Mouse (Mus musculus): ENCODE measurements around the gene Ylpm1. TPM values are rescaled to one million over a fixed set of nuclear protein-coding genes. Genes with fewer than 3 reads are reported as not detected.

Ylpm1 gene
- 4.9 and 7.7 TPM in 2 replicates for polyA plus RNA-seq (2012; rRNA removed)

DNA sequence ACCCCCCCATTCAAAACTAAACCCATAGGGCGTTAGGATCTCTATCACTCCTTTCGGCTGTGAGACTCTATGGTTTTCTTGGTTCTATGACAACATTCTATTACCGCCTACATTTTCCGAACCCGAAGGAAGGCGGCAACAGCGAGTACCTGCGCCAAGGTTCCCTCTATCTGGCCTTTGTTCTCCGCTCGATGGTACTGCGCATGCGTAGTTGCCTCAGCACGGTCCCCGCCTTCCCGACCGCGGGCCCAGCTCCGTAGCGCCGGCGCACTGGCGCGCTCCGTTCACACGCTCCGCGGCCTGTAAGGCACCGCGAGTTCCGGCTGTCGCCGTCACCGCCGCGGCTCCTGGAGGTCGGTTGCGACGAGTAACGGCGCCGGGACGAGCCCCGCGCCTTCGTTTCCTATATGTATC is at the start of gene Ylpm1:
Gene Ylpm1, plus strand, starts transcription at position 239 of the 414 bp plus-strand sequence.
- under 1% methylated on average over 45 of the region's 45 CpGs for WGBS
- DNase-seq (ENCODE audit: low read depth, low spot score) = peak; percentile 88

GRCm38 (mm10) chr12:84947894-84948583 is 48.1 kb upstream of the Ylpm1 start:
- no peak for DNase-seq (ENCODE audit: low read depth, low spot score)
- WGBS = 71% methylated on average over 2 of the region's 2 CpGs

DNA sequence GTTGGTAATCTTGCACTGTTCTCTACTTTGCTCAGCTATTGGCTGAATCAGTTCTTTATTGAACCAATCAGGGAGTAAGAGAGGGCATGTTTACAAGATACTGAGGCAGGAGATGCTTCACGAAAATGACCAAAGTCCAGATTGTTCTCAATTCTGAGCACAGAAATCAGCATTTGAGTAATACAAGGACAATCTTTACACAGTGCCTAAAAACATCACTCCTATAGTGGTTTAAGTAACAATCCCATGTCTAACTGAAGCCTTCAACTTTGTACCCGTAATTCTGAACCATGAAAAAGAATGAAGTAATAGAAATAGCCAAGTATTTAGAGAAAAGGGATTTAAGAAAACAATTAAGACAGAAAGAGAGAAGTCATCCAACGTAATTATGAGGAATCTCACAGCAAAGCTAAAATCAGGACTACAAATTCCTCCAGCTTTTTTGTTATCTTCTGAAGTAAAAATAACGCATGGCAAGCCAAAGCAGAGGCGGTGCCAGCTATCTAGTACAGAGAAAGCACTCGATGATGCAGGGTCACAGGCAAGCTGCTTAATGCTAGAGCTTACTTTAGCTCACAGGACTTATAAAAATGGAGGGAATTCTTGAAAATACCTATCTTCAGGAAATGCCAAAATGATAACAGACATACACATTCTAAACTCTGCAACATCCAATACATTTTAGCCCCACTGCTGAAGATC is 47.4 kb upstream of the Ylpm1 start:
- WGBS = 90% methylated on average over 6 of the region's 6 CpGs

DNA sequence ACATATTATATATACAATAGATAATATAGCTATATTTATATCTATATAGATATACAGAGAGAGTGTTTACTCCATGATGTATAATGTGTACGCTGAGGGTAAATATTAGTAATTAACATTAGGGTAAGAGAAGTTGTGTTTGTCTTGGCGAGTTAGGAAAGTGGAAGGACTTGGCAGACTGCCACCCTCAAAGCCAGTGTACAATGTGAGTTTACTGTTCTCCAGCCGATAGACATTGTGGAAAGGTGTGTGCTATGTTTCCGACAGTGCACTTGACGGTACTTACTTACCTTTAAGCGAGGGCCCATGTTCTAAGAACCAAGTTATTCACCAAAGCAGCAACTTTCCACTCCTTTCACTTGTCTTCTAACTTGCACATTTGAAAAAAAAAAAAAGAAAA is 45.4 kb upstream of the Ylpm1 start:
- 56% methylated on average over 6 of the region's 6 CpGs for WGBS
- DNase-seq (ENCODE audit: low read depth, low spot score) = no peak

More for the DNA sequence above, 47.4 kb upstream of the Ylpm1 start:
- DNase-seq (ENCODE audit: low read depth, low spot score) = no peak

GRCm38 (mm10) chr12:84951531-84951930 is 44.6 kb upstream of the Ylpm1 start:
- no peak for DNase-seq (ENCODE audit: low read depth, low spot score)
- 72% methylated on average over 8 of the region's 8 CpGs for WGBS

- 42% methylated on average over 1 of the region's 1 CpGs for WGBS
- no peak for DNase-seq (ENCODE audit: low read depth, low spot score)
These were observed 43.8 kb upstream of the Ylpm1 start for GRCm38 (mm10) chr12:84952351-84952750.

DNA sequence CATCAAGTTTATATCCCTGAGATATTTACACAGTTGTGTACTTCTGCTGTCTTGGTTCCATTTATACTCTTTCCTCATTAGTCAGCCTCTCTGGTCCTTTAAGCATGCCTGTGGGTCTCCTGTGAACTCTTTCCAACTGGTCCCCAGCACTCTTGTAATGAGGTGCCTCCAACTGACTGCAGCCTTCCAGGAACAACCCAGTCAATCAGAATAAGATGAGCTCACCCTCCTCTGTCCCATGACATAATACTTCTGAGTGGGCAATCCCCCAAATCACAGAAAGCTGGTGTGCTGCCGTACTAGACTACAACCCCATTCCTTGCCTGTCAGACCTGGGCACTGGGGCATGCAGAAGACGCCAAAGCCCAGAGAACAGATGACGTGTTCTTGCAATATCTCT is 39.8 kb upstream of the Ylpm1 start:
- WGBS = 94% methylated on average over 3 of the region's 3 CpGs
- no peak for DNase-seq (ENCODE audit: low read depth, low spot score)

GRCm38 (mm10) chr12:84958794-84959356 is 37.2 kb upstream of the Ylpm1 start:
- 75% methylated on average over 1 of the region's 1 CpGs for WGBS
- no peak for DNase-seq (ENCODE audit: low read depth, low spot score)

- 88% methylated on average over 7 of the region's 7 CpGs for WGBS
- no peak for DNase-seq (ENCODE audit: low read depth, low spot score)
These were observed 33.5 kb upstream of the Ylpm1 start for GRCm38 (mm10) chr12:84962606-84963005.

DNA sequence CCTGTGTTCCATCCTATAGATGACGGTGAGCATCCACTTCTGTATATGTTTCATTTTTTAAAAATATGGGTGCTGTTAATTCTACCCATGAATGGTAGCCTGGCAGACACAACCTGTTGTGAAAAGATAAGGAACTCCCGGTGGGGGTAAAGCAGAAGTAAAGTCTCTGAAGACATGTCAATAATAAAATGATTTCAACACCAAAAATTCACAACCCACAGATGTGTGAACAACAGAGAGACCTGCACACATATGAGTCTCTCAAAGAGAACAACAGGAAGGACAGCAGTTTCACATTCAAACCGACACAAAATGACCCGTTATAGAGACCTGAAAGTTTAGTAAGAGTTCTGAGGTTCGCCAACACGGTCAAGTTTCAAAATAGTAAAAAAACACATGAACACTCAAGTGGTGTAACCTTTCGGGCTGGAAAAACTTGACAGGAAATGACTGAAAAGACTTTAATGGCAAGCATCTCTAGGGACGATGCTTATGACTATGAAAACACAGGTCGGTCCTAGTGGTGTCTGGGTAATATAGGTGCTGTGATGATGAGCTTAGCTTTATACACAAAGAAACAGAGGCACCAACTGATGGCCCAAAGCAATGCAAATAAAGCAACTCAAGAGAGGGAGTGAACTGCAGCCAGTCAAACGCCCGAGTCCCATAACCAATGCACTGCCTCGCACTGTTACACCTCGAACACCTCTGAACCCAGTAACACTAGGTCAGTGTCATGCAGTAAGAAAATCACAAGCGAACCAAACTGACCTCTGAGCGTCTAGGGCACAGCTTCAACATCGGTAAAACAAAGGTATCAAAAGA is 27.1 kb upstream of the Ylpm1 start:
- no peak for DNase-seq (ENCODE audit: low read depth, low spot score)
- WGBS = 59% methylated on average over 16 of the region's 16 CpGs

DNA sequence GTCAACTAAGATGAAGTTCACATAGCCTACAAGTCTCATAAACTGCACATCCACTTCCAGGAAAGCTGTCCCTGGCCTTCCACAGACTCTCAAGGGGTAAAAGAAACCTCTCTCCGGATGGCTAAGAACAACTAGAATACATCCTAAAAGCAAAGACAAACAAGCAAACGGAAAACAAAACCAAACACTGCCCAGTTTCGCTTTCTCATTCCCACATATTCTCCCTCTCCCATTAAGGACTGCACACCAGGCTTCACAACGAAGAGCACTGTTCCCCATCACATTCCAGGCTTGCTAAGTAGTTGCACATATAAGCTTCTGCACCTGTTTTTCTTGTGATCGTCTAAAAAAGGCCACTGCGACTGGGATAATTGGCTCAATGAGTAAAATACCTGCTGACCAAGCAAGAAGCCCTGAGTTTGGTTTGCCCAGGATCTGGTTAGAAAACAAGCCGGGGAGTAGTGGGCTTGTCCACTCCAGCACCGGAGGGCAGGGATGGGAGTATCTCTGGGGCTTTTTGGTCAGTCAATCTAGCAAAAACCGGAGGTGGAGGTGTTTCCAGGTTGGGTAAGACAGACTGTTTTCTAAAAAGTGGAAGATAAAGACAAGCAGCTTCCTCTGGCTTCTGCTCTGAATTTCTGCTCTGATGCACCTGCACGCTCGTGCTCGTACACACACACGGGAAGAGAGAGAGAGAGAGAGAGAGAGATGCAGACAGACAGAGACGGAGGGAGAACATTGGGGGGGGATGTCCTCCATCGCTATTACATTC is 26.3 kb upstream of the Ylpm1 start:
- no peak for DNase-seq (ENCODE audit: low read depth, low spot score)
- 8% methylated on average over 15 of the region's 15 CpGs for WGBS

- peak; percentile 80 for DNase-seq (ENCODE audit: low read depth, low spot score)
- under 1% methylated on average over 42 of the region's 42 CpGs for WGBS
These were observed 25.6 kb upstream of the Ylpm1 start, which contains the start of the genes Fcf1 and Arel1 for GRCm38 (mm10) chr12:84970428-84971096. TSS of gene Fcf1 (plus strand) at chr12:84970897. TSS of gene Arel1 (minus strand) at chr12:84970900.

GRCm38 (mm10) chr12:84979264-84979862 is 16.8 kb upstream of the Ylpm1 start:
- no peak for DNase-seq (ENCODE audit: low read depth, low spot score)
- WGBS = 78% methylated on average over 2 of the region's 2 CpGs

DNA sequence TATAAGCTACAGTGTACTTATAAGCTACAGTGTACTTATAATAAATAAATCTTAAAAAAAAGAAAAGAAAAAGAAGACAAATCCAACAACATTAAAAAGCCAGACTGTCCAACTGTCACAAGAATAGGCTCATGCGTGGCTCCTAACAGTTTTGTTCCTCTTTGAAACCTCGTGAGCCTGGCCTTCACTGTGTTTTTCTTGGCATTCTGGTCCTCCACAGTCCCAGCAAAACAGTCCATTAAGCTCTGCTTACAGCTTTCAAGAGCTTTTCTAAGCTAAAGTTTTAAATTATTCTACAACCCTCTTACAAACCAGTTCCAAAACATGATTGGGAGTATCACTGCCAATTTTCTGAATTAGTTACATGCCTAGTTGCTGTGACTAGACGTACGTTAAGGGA is 6.7 kb upstream of the Ylpm1 start:
- DNase-seq (ENCODE audit: low read depth, low spot score) = no peak
- WGBS = 64% methylated on average over 4 of the region's 4 CpGs

DNA sequence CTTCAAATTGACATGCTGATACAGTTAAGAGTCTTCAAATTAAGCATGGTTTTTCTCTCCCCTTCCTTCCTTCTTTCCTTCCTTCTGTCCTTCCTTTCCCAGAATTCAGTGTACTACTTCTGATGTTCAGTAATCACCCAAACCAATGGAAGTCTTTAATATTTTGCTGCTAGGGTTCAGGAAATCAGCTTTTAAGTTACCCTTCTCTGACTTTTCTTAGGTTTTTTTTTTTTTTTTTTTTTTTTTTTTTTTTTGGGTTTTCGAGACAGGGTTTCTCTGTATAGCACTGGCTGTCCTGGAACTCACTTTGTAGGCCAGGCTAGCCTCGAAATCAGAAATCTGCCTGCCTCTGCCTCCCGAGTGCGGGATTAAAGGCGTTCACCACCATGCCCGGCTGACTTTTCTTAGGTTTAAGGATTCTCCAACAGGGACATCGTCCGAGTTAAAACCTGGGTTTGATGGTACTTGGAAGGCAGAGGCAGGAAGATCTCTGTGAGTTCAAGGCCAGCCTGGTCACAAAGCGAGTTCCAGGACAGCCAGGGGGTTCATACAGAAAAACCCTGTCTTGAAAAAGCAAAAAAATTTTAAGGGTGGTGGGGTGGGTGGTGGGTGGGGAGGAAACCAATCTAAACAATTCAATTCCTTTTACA is 884 bp upstream of the Ylpm1 start:
- WGBS = 91% methylated on average over 9 of the region's 9 CpGs
- DNase-seq (ENCODE audit: low read depth, low spot score) = no peak

- no peak for DNase-seq (ENCODE audit: low read depth, low spot score)
- WGBS = 1% methylated on average over 40 of the region's 44 CpGs
These were observed 629 bp downstream of the Ylpm1 start for GRCm38 (mm10) chr12:84996501-84997398.

- DNase-seq (ENCODE audit: low read depth, low spot score) = no peak
These were observed 2.9 kb downstream of the Ylpm1 start for GRCm38 (mm10) chr12:84999053-84999452.
